In genomic region chr6:122486297-122487117, GRCm38 (mm10) we compare ENCODE assay signal across 9 mouse cellular contexts. TPM values are rescaled to one million over a fixed set of nuclear protein-coding genes. Genes with fewer than 3 reads are reported as not detected.
A peak's percentile ranks its signal among the peaks of the same experiment; 100 is the strongest.
DNase-seq lines count a peak whose midpoint lies in the region; ATAC-seq and TF ChIP-seq lines count a peak whose summit lies in the region.
"Had no signal": no experiment of that assay in that cellular context is flagged by ENCODE, and none has a peak within 500 bp of the region (broad histone marks: within the 10 kb centered on the region; RNA-seq: fewer than 3 reads in every experiment).

No protein-coding gene starts in this region.

- peak; percentile 87 for ATAC-seq in intestine, embryonic 14.5 days (replicated peaks; ENCODE audit: low FRiP score, low TSS enrichment, low read depth)
- 0 out of 2 replicates have a peak, but pooled peaks have one; percentile 18 for ATAC-seq in liver, embryonic 14.5 days (ENCODE audit: insufficient read depth)

- TF ChIP-seq POLR2A in embryonic fibroblast, embryonic 13.5 days (IDR thresholded peaks at IDR 0.05; ENCODE audit: low read depth, low read length) = no peak

- peak; percentile 8 for DNase-seq in cerebellum, adult 9-11 months
- no peak for DNase-seq in cerebellum, adult 11-12 months
- DNase-seq in ES-CJ7 (ENCODE audit: low read depth, low spot score) = peak; percentile 88
- peak; percentile 85 for DNase-seq in intestine, embryonic 14.5 days (ENCODE audit: low spot score)
- DNase-seq in liver, embryonic 14.5 days (ENCODE audit: low read depth in 3 of 3, low spot score in 3 of 3) = no peak
- DNase-seq in retina, postnatal 1 day = peak; percentile 93
- no peak for DNase-seq in urinary bladder, adult 2 months (ENCODE audit: low spot score)

- peak overlapping the region; percentile 45 for H3K4me3 ChIP-seq in embryonic fibroblast, embryonic 13.5 days (ENCODE audit: insufficient read depth, low read length)
- peak overlapping the region; percentile 65 for H3K4me3 ChIP-seq in intestine, embryonic 14.5 days (ENCODE audit: low read depth, low read length)
- H3K4me3 ChIP-seq in liver, embryonic 14.5 days (ENCODE audit: insufficient read depth in 1 of 2, low read depth in 2 of 2, low read length in 2 of 2) = peak overlapping the region; percentile 49 to 52

- H3K4me1 ChIP-seq in embryonic fibroblast, embryonic 13.5 days (ENCODE audit: control insufficient read depth, insufficient read depth, low read length) = no peaks in the 10 kb centered on the region
- peaks cover 6% of the 10 kb centered on the region for H3K4me1 ChIP-seq in intestine, embryonic 14.5 days (replicated peaks; ENCODE audit: control insufficient read depth, insufficient read depth, low read length)
- H3K4me1 ChIP-seq in liver, embryonic 14.5 days (replicated peaks; ENCODE audit: control insufficient read depth in 2 of 2, insufficient read depth in 2 of 2, low read length in 1 of 2) = no peaks in the 10 kb centered on the region

- no peak for TF ChIP-seq CTCF in embryonic fibroblast, embryonic 13.5 days (IDR thresholded peaks at IDR 0.05; ENCODE audit: borderline replicate concordance, insufficient read depth, low read length)
- TF ChIP-seq CTCF in liver, embryonic 14.5 days (IDR thresholded peaks at IDR 0.05; ENCODE audit: low read depth) = no peak

- no peak for TF ChIP-seq EP300 in liver, embryonic 14.5 days (IDR thresholded peaks at IDR 0.05; ENCODE audit: low read depth)

- H3K9me3 ChIP-seq in intestine, embryonic 14.5 days (ENCODE audit: control insufficient read depth, low read length) = no peaks in the 10 kb centered on the region
- no peaks in the 10 kb centered on the region for H3K9me3 ChIP-seq in liver, embryonic 14.5 days (ENCODE audit: control insufficient read depth, low read length)

- H3K36me3 ChIP-seq in intestine, embryonic 14.5 days (ENCODE audit: control insufficient read depth, insufficient read depth, low read length) = no peaks in the 10 kb centered on the region
- no peaks in the 10 kb centered on the region for H3K36me3 ChIP-seq in liver, embryonic 14.5 days (replicated peaks; ENCODE audit: control insufficient read depth, insufficient read depth, low read depth)

- H3K27me3 ChIP-seq in intestine, embryonic 14.5 days (replicated peaks; ENCODE audit: control insufficient read depth, insufficient read depth, low read length) = no peaks in the 10 kb centered on the region
- H3K27me3 ChIP-seq in liver, embryonic 14.5 days (ENCODE audit: control insufficient read depth, insufficient read depth, low read length) = peaks cover 77% of the 10 kb centered on the region

- WGBS in intestine, embryonic 14.5 days = under 1% methylated on average over 43 of the region's 111 CpGs
- 1% methylated on average over 52 of the region's 111 CpGs for WGBS in liver, embryonic 14.5 days (ENCODE audit: insufficient replicate concordance)

- peak overlapping the region; percentile 68 for H3K4me2 ChIP-seq in intestine, embryonic 14.5 days (ENCODE audit: low read length)
- H3K4me2 ChIP-seq in liver, embryonic 14.5 days (ENCODE audit: low read depth) = peak overlapping the region; percentile 69

- H3K27ac ChIP-seq in embryonic fibroblast, embryonic 13.5 days (ENCODE audit: insufficient read depth, low read length) = no peak overlapping the region
- H3K27ac ChIP-seq in intestine, embryonic 14.5 days (ENCODE audit: low read depth) = peak overlapping the region; percentile 28; the same call in 1 of the 2 replicates
- H3K27ac ChIP-seq in liver, embryonic 14.5 days = no peak overlapping the region

- peak overlapping the region; percentile 65 for H3K9ac ChIP-seq in intestine, embryonic 14.5 days (ENCODE audit: low read length)
- H3K9ac ChIP-seq in liver, embryonic 14.5 days (replicated peaks) = no peak overlapping the region

RNA-seq across cellular contexts. Expression of gene Rimklb, which starts 12.1 kb away (rescaled TPM):
- polyA plus RNA-seq in embryonic fibroblast, embryonic 13.5 days (2011; ENCODE audit: insufficient read length, low read depth, missing spikeins) = 0.97 and 1.3 TPM in 2 replicates
- polyA plus RNA-seq in intestine, embryonic 14.5 days (2014; fragmentation: Nextera tagmentation; extraction: Ambion mirVana) = 13.1 and 16.7 TPM in 2 replicates
- 0.74 and 0.78 TPM in 2 replicates for polyA plus RNA-seq in liver, embryonic 14.5 days (2012; rRNA removed)
- polyA plus RNA-seq in liver, embryonic 14.5 days (2014; fragmentation: Nextera tagmentation; extraction: Ambion mirVana) = 0.53 and 1.1 TPM in 2 replicates
- polyA plus RNA-seq in urinary bladder, adult 2 months (2012; rRNA removed) = 0.51 and 0.93 TPM in 2 replicates
- polyA plus RNA-seq: C2C12 had no signal

RNA-seq across cellular contexts. Expression of gene Mfap5, which starts 19.1 kb away (rescaled TPM):
- 66.5 and 67.6 TPM in 2 replicates for polyA plus RNA-seq in embryonic fibroblast, embryonic 13.5 days (2011; ENCODE audit: insufficient read length, low read depth, missing spikeins)
- polyA plus RNA-seq in intestine, embryonic 14.5 days (2014; fragmentation: Nextera tagmentation; extraction: Ambion mirVana) = 2.0 and 4.6 TPM in 2 replicates
- 0.11 TPM in 2 replicates for polyA plus RNA-seq in liver, embryonic 14.5 days (2012; rRNA removed)
- not detected in 2 replicates for polyA plus RNA-seq in liver, embryonic 14.5 days (2014; fragmentation: Nextera tagmentation; extraction: Ambion mirVana)
- polyA plus RNA-seq in urinary bladder, adult 2 months (2012; rRNA removed) = 117 and 143 TPM in 2 replicates

Comparison
In these comparisons a context has a peak if more than half of its experiments do, and no peak if none do; other contexts are left out.
1. DNase-seq: peak in cerebellum, adult 9-11 months (single experiment), ES-CJ7 (single experiment), intestine, embryonic 14.5 days (single experiment) and retina, postnatal 1 day (single experiment); none in cerebellum, adult 11-12 months (single experiment), liver, embryonic 14.5 days (0 of 3) and urinary bladder, adult 2 months (single experiment).
2. RNA of gene Mfap5, which starts 19.1 kb away (polyA plus RNA-seq): 117 to 143 TPM in urinary bladder, adult 2 months and 66.5 to 67.6 TPM in embryonic fibroblast, embryonic 13.5 days; 2.0 to 4.6 TPM in intestine, embryonic 14.5 days and 0.11 TPM in liver, embryonic 14.5 days; every median in the first group is over 10 times any median in the second.
3. Peak in every context shown above with its lines, with median percentiles within 50 percentile points of each other: H3K4me3 ChIP-seq.